Mouse (Mus musculus) hindbrain, embryonic 14.5 days (tissue): Measurements from ENCODE around the gene Mdk. TPM values are rescaled to one million over a fixed set of nuclear protein-coding genes. Genes with fewer than 3 reads are reported as not detected.

ENCODE experiments used
- ATAC-seq: fragments of 200-750 bp; cut with Nextera tagmentation; 2 replicates; pipeline ENCODE4 v1.8.0; 2017; ENCODE audit warnings: moderate number of reproducible peaks, mild to moderate bottlenecking, moderate TSS enrichment, moderate library complexity; ENCODE audit not compliant: low FRiP score
- DNase-seq: peaks from one replicate; pipeline ENCODE4 v3.0.0-alpha.2; 2015; ENCODE audit warnings: low spot score
- H3K27ac ChIP-seq: fragments of 300-500 bp; sonication (generic); 2 replicates; pipeline ENCODE4 v1.5.1; 2014; ENCODE audit warnings: mild to moderate bottlenecking, moderate library complexity
- H3K27me3 ChIP-seq: fragments of 300-500 bp; sonication (generic); 2 replicates; pipeline ENCODE4 v1.6.1; 2014; ENCODE audit warnings: mild to moderate bottlenecking, low read length, mixed read lengths; ENCODE audit not compliant: control insufficient read depth, insufficient read depth
- H3K36me3 ChIP-seq: fragments of 300-500 bp; sonication (generic); replicated peaks from 2 replicates; pipeline ENCODE4 v1.6.1; 2014; ENCODE audit not compliant: control insufficient read depth, insufficient read depth
- H3K4me1 ChIP-seq: fragments of 300-500 bp; sonication (generic); replicated peaks from 2 replicates; pipeline ENCODE4 v1.6.1; 2014; ENCODE audit warnings: antibody characterized with exemption, low read length, mixed read lengths; ENCODE audit not compliant: control insufficient read depth, insufficient read depth
- H3K4me2 ChIP-seq: fragments of 300-500 bp; sonication (generic); replicated peaks from 2 replicates; pipeline ENCODE4 v1.6.1; 2014; ENCODE audit warnings: mild to moderate bottlenecking, moderate library complexity
- H3K4me3 ChIP-seq: fragments of 300-500 bp; sonication (generic); replicated peaks from 2 replicates; pipeline ENCODE4 v1.5.1; 2014; ENCODE audit warnings: mild to moderate bottlenecking, low read length
- H3K9ac ChIP-seq: fragments of 300-500 bp; sonication (generic); 2 replicates; pipeline ENCODE4 v1.6.1; 2014
- H3K9me3 ChIP-seq: fragments of 300-500 bp; sonication (generic); 2 replicates; pipeline ENCODE4 v1.6.1; 2016; ENCODE audit warnings: low read length; ENCODE audit not compliant: control insufficient read depth
- WGBS: fragments of 180-500 bp; shearing (Covaris S2); extraction: QIAGEN DNeasy Blood & Tissue Kit; methylation state at CpG from one replicate; pipeline ENCODE4 v1.1.7; 2014; 5-methylcytosine and 5-hydroxymethylcytosine counted together
- polyA plus RNA-seq: library from polyadenylated mRNA; unstranded; fragments of >200 nt; fragmentation: Nextera tagmentation; extraction: Ambion mirVana; gene quantifications from 2 replicates; pipeline ENCODE4 v1.2.1, GENCODE M21; 2014

Mdk gene
- polyA plus RNA-seq, 1 experiment from 2014 or later: 171 TPM

- no peak for ATAC-seq
- Histone ChIP-seq H3K36me3 (peaks cover 17% of the 10 kb centered on the region; the same call in 1 of the 2 replicates), H3K4me1 (peaks cover 15% of the 10 kb centered on the region), H3K9me3 (no peaks in the 10 kb centered on the region), H3K27ac (peak overlapping the region; percentile 72), H3K27me3 (no peaks in the 10 kb centered on the region), H3K4me3 (peak overlapping the region; percentile 47), H3K4me2 (peak overlapping the region; percentile 58), H3K9ac (peak overlapping the region; percentile 84)
- 2% methylated on average over 23 of the region's 23 CpGs for WGBS
- DNase-seq: no peak
Measured at GRCm38 (mm10) chr2:91930761-91931291, 1.3 kb downstream of the Mdk start.

GRCm38 (mm10) chr2:91929936-91930335 is 2.2 kb downstream of the Mdk start:
- Histone ChIP-seq H3K27me3 (0 out of 2 replicates have a peak, but pooled peaks cover 2% of the 10 kb centered on the region), H3K4me3 (peak overlapping the region; percentile 47), H3K4me1 (peaks cover 15% of the 10 kb centered on the region), H3K9me3 (no peaks in the 10 kb centered on the region), H3K36me3 (peaks cover 10% of the 10 kb centered on the region; the same call in 1 of the 2 replicates), H3K4me2 (peak overlapping the region; percentile 58), H3K9ac (peak overlapping the region; percentile 84), H3K27ac (no peak overlapping the region)
- DNase-seq: peak; percentile 80
- ATAC-seq: no peak
- WGBS: 7% methylated on average over 12 of the region's 12 CpGs

- no peak overlapping the region for H3K9ac ChIP-seq
- 51% methylated on average over 3 of the region's 3 CpGs for WGBS
- H3K36me3 ChIP-seq: peaks cover 8% of the 10 kb centered on the region; the same call in 1 of the 2 replicates
- H3K4me1 ChIP-seq: peaks cover 15% of the 10 kb centered on the region
- no peak for ATAC-seq
- H3K27me3 ChIP-seq: peaks cover 7% of the 10 kb centered on the region
- no peak for DNase-seq
- H3K4me2 ChIP-seq: peak overlapping the region; percentile 58
- H3K9me3 ChIP-seq: no peaks in the 10 kb centered on the region
- H3K27ac ChIP-seq: no peak overlapping the region
- no peak overlapping the region for H3K4me3 ChIP-seq
Measured at GRCm38 (mm10) chr2:91929455-91929854, 2.6 kb downstream of the Mdk start.

- Histone ChIP-seq H3K27ac (no peak overlapping the region), H3K9me3 (no peaks in the 10 kb centered on the region), H3K4me3 (no peak overlapping the region), H3K9ac (no peak overlapping the region), H3K36me3 (peaks cover 4% of the 10 kb centered on the region; the same call in 1 of the 2 replicates), H3K4me2 (no peak overlapping the region), H3K4me1 (peaks cover 17% of the 10 kb centered on the region), H3K27me3 (peaks cover 14% of the 10 kb centered on the region)
- 72% methylated on average over 23 of the region's 23 CpGs for WGBS
- ATAC-seq (no peak), DNase-seq (no peak)
Measured at GRCm38 (mm10) chr2:91928534-91929350, 3.4 kb downstream of the Mdk start.

GRCm38 (mm10) chr2:91927826-91928533 is 4.1 kb downstream of the Mdk start:
- ATAC-seq: no peak
- WGBS: 43% methylated on average over 34 of the region's 34 CpGs
- H3K4me1 ChIP-seq: peaks cover 21% of the 10 kb centered on the region
- no peak overlapping the region for H3K4me2 ChIP-seq
- DNase-seq: no peak
- no peak overlapping the region for H3K27ac ChIP-seq
- no peak overlapping the region for H3K9ac ChIP-seq
- H3K36me3 ChIP-seq: peaks cover 2% of the 10 kb centered on the region; the same call in 1 of the 2 replicates
- peaks cover 22% of the 10 kb centered on the region for H3K27me3 ChIP-seq
- H3K9me3 ChIP-seq: no peaks in the 10 kb centered on the region
- no peak overlapping the region for H3K4me3 ChIP-seq

- H3K9me3 ChIP-seq: no peaks in the 10 kb centered on the region
- peaks cover 32% of the 10 kb centered on the region for H3K27me3 ChIP-seq
- H3K4me2 ChIP-seq: no peak within 1 kb of the TSS
- H3K9ac ChIP-seq: no peak within 1 kb of the TSS
- H3K27ac ChIP-seq: no peak within 1 kb of the TSS
- peaks cover 14% of the 10 kb centered on the region for H3K4me1 ChIP-seq
- H3K36me3 ChIP-seq: no peaks in the 10 kb centered on the region
- WGBS: 92% methylated on average over 3 of the region's 3 CpGs
- ATAC-seq (no peak), DNase-seq (no peak)
- H3K4me3 ChIP-seq: no peak within 1 kb of the TSS
Measured at GRCm38 (mm10) chr2:91926949-91927348, 5.1 kb downstream of the Mdk start, which contains the start of gene Chrm4. TSS of gene Chrm4 (plus strand) at chr2:91927249.

GRCm38 (mm10) chr2:91925442-91925841 is 6.7 kb downstream of the Mdk start:
- Histone ChIP-seq H3K4me2 (no peak overlapping the region), H3K27me3 (peaks cover 47% of the 10 kb centered on the region), H3K4me3 (no peak overlapping the region), H3K9ac (no peak overlapping the region), H3K36me3 (no peaks in the 10 kb centered on the region), H3K9me3 (no peaks in the 10 kb centered on the region), H3K27ac (no peak overlapping the region), H3K4me1 (peaks cover 17% of the 10 kb centered on the region)
- ATAC-seq: no peak
- WGBS: 87% methylated on average over 15 of the region's 15 CpGs
- DNase-seq: no peak

- Histone ChIP-seq H3K4me1 (peaks cover 13% of the 10 kb centered on the region), H3K27ac (no peak overlapping the region), H3K9me3 (no peaks in the 10 kb centered on the region), H3K36me3 (peaks cover 2% of the 10 kb centered on the region; the same call in 1 of the 2 replicates), H3K4me2 (no peak overlapping the region), H3K4me3 (no peak overlapping the region), H3K27me3 (peaks cover 54% of the 10 kb centered on the region), H3K9ac (no peak overlapping the region)
- WGBS: 48% methylated on average over 1 of the region's 1 CpGs
- DNase-seq: no peak
- ATAC-seq: no peak
Measured at GRCm38 (mm10) chr2:91924726-91925125, 7.4 kb downstream of the Mdk start.
